Mouse (Mus musculus) intestine, embryonic 16.5 days (tissue): ENCODE results near the gene Bcar1. TPM values are rescaled to one million over a fixed set of nuclear protein-coding genes. Genes with fewer than 3 reads are reported as not detected.

Experiments
- ATAC-seq: fragments of 200-750 bp; cut with Nextera tagmentation; 2 replicates; pipeline ENCODE4 v1.8.0; 2017; ENCODE audit warnings: moderate TSS enrichment, moderate library complexity
- H3K27ac ChIP-seq: fragments of 300-500 bp; sonication (generic); 2 replicates; pipeline ENCODE4 v1.5.1; 2014; ENCODE audit warnings: mild to moderate bottlenecking, low read length
- H3K27me3 ChIP-seq: fragments of 300-500 bp; sonication (generic); replicated peaks from 2 replicates; pipeline ENCODE4 v1.6.1; 2014; ENCODE audit warnings: low read length, control low read depth, mixed read lengths; ENCODE audit not compliant: control insufficient read depth, insufficient read depth
- H3K36me3 ChIP-seq: fragments of 300-500 bp; sonication (generic); 2 replicates; pipeline ENCODE4 v1.6.1; 2014; ENCODE audit warnings: low read length, control low read depth; ENCODE audit not compliant: control insufficient read depth, insufficient read depth
- H3K4me1 ChIP-seq: fragments of 300-500 bp; sonication (generic); 2 replicates; pipeline ENCODE4 v1.6.1; 2014; ENCODE audit warnings: low read length, control low read depth, mixed read lengths; ENCODE audit not compliant: control insufficient read depth, insufficient read depth
- H3K4me2 ChIP-seq: fragments of 300-500 bp; sonication (generic); 2 replicates; pipeline ENCODE4 v1.6.1; 2014; ENCODE audit warnings: low read depth, low read length, control low read depth
- H3K4me3 ChIP-seq: fragments of 300-500 bp; sonication (generic); 2 replicates; pipeline ENCODE4 v1.5.1; 2014; ENCODE audit warnings: mild to moderate bottlenecking, low read length
- H3K9ac ChIP-seq: fragments of 300-500 bp; sonication (generic); 2 replicates; pipeline ENCODE4 v1.6.1; 2014; ENCODE audit warnings: low read depth, low read length
- H3K9me3 ChIP-seq: fragments of 300-500 bp; sonication (generic); 2 replicates; pipeline ENCODE4 v1.6.1; 2016; ENCODE audit warnings: low read length, control low read depth; ENCODE audit not compliant: control insufficient read depth
- WGBS: fragments of 180-500 bp; shearing (Covaris S2); extraction: QIAGEN DNeasy Blood & Tissue Kit; methylation state at CpG from one replicate; pipeline ENCODE4 v1.1.7; 2014; 5-methylcytosine and 5-hydroxymethylcytosine counted together
- polyA plus RNA-seq: library from polyadenylated mRNA; unstranded; fragments of >200 nt; fragmentation: Nextera tagmentation; extraction: Ambion mirVana; gene quantifications from 2 replicates; pipeline ENCODE4 v1.2.1, GENCODE M21; 2015

Gene Bcar1
- polyA plus RNA-seq, 1 experiment from 2014 or later: 44.6 TPM

GRCm38 (mm10) chr8:111727553-111727952 lies 16.1 kb downstream of the Bcar1 start:
- Histone ChIP-seq H3K4me3 (no peak overlapping the region), H3K4me1 (peaks cover 67% of the 10 kb centered on the region), H3K27ac (0 out of 2 replicates have a peak overlapping the region, but pooled peaks have one; percentile 29), H3K9ac (no peak overlapping the region), H3K9me3 (no peaks in the 10 kb centered on the region), H3K27me3 (no peaks in the 10 kb centered on the region), H3K4me2 (no peak overlapping the region), H3K36me3 (no peaks in the 10 kb centered on the region)
- WGBS: 49% methylated on average over 4 of the region's 4 CpGs
- no peak for ATAC-seq

- Histone ChIP-seq H3K4me2 (peak overlapping the region; percentile 28), H3K27me3 (no peaks in the 10 kb centered on the region), H3K9me3 (no peaks in the 10 kb centered on the region), H3K4me1 (peaks cover 62% of the 10 kb centered on the region), H3K4me3 (no peak overlapping the region), H3K27ac (peak overlapping the region; percentile 81), H3K36me3 (no peaks in the 10 kb centered on the region), H3K9ac (peak overlapping the region; percentile 38)
- ATAC-seq: peak; percentile 52
- WGBS: 43% methylated on average over 7 of the region's 7 CpGs
Measured at GRCm38 (mm10) chr8:111726102-111726900, 17.3 kb downstream of the Bcar1 start.

DNA sequence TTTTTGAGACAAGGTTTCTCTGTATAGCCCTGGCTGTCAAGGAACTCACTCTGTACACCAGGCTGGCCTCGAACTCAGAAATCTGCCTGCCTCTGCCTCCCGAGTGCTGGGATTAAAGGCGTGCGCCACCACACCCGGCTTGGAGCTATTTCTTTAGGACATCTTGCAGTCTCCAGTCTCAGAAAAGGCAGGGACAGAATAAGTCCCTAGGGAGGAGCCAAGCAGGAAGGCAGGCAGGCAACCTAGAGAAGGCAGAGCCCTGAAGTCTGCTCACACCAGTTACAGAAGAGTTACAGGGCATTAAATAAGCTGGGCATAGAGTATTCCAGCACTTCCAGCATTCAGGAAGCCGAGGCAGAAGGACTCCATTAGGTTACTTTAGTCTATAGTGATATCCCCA lies 18.3 kb downstream of the Bcar1 start:
- Histone ChIP-seq H3K36me3 (peaks cover 6% of the 10 kb centered on the region), H3K27ac (no peak overlapping the region), H3K9ac (0 out of 2 replicates have a peak overlapping the region, but pooled peaks have one; percentile 8), H3K4me1 (peaks cover 56% of the 10 kb centered on the region), H3K4me2 (no peak overlapping the region), H3K4me3 (no peak overlapping the region), H3K27me3 (no peaks in the 10 kb centered on the region), H3K9me3 (no peaks in the 10 kb centered on the region)
- ATAC-seq: no peak
- 89% methylated on average over 6 of the region's 6 CpGs for WGBS

DNA sequence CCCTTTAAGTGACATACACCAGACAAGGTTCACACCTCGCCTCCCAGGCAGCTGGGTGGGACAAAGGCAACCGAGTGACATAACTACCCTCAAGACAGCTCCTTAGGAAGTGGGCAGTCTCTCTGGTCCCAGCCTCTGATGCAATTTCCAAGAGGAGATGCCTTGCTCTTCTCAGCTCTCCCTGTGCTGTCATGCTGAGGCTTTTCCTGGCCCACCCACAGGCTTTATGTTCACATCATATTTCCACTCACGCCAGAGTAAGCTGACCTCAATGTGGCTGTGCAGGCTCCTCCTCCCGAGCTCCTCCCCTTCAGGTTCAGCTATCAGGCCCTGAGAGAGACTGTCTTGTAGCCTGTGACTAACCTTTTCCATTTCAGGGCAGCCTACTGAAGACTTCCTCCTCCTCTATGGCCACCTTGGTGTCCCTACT lies 23.5 kb downstream of the Bcar1 start:
- Histone ChIP-seq H3K4me3 (no peak overlapping the region), H3K4me1 (peaks cover 46% of the 10 kb centered on the region), H3K9ac (no peak overlapping the region), H3K4me2 (no peak overlapping the region), H3K27me3 (no peaks in the 10 kb centered on the region), H3K36me3 (peaks cover 12% of the 10 kb centered on the region), H3K9me3 (no peaks in the 10 kb centered on the region), H3K27ac (peak overlapping the region; percentile 39; the same call in 1 of the 2 replicates)
- 53% methylated on average over 4 of the region's 4 CpGs for WGBS
- no peak for ATAC-seq

DNA sequence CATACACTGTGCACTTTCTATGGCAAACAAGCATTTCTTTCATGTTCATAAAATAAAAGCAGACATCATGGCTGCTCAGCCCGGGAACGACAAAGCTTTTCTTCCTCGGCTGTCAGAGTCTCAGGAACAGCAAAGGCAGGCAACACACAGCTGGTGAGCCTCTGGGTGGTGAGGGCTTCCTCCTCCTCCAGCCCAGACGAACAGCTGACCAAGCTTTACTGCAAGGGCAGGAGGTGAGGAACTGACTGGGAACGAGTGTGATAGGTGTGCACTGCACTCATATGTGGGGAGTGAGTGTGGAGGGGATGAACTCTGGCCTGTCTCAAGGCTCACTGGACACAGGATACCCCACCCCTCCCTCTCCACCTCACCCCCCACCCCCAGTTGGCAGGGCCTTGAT lies 24.7 kb downstream of the Bcar1 start:
- Histone ChIP-seq H3K4me3 (no peak overlapping the region), H3K4me1 (peaks cover 42% of the 10 kb centered on the region), H3K4me2 (no peak overlapping the region), H3K9ac (no peak overlapping the region), H3K9me3 (no peaks in the 10 kb centered on the region), H3K36me3 (peaks cover 19% of the 10 kb centered on the region), H3K27ac (peak overlapping the region; percentile 34), H3K27me3 (no peaks in the 10 kb centered on the region)
- WGBS: 43% methylated on average over 5 of the region's 5 CpGs
- ATAC-seq: no peak

GRCm38 (mm10) chr8:111717866-111718265 lies 25.7 kb downstream of the Bcar1 start:
- peaks cover 26% of the 10 kb centered on the region for H3K36me3 ChIP-seq
- H3K27me3 ChIP-seq: no peaks in the 10 kb centered on the region
- peak overlapping the region; percentile 38 for H3K9ac ChIP-seq
- 42% methylated on average over 6 of the region's 6 CpGs for WGBS
- ATAC-seq: peak; percentile 49
- no peak overlapping the region for H3K4me2 ChIP-seq
- H3K4me1 ChIP-seq: peaks cover 42% of the 10 kb centered on the region
- no peak overlapping the region for H3K4me3 ChIP-seq
- no peaks in the 10 kb centered on the region for H3K9me3 ChIP-seq
- peak overlapping the region; percentile 80 for H3K27ac ChIP-seq

GRCm38 (mm10) chr8:111717488-111717792 lies 26.2 kb downstream of the Bcar1 start:
- H3K27ac ChIP-seq: peak overlapping the region; percentile 80
- WGBS: 76% methylated on average over 4 of the region's 4 CpGs
- H3K9ac ChIP-seq: peak overlapping the region; percentile 38
- no peaks in the 10 kb centered on the region for H3K27me3 ChIP-seq
- peaks cover 42% of the 10 kb centered on the region for H3K4me1 ChIP-seq
- no peak overlapping the region for H3K4me2 ChIP-seq
- H3K4me3 ChIP-seq: no peak overlapping the region
- peaks cover 26% of the 10 kb centered on the region for H3K36me3 ChIP-seq
- no peak for ATAC-seq
- no peaks in the 10 kb centered on the region for H3K9me3 ChIP-seq

GRCm38 (mm10) chr8:111716603-111717487 lies 26.8 kb downstream of the Bcar1 start:
- peak overlapping the region; percentile 80 for H3K27ac ChIP-seq
- 49% methylated on average over 10 of the region's 10 CpGs for WGBS

DNA sequence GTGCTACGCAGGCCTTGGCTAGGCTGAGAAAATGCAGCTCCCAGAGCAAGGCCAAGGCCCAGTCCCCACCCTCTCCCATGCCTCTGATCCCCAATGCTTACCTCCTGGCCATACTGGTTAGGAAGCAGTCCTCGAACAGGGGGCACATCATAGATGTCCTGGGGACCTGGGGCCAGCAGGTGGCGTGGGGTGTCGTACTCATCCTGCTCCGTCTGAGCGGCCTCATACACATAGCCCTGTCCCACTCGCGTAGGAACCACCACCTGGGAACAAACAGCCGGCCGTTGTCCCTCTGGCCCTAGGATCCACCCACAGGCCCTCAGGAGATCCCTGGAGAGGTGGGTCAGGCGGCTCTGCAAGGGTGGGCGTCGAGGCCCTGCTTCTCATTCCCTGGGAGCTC lies 28.1 kb downstream of the Bcar1 start:
- Histone ChIP-seq H3K4me3 (no peak overlapping the region), H3K4me2 (no peak overlapping the region), H3K9ac (no peak overlapping the region), H3K36me3 (peaks cover 35% of the 10 kb centered on the region), H3K27me3 (no peaks in the 10 kb centered on the region), H3K27ac (no peak overlapping the region), H3K4me1 (peaks cover 40% of the 10 kb centered on the region), H3K9me3 (no peaks in the 10 kb centered on the region)
- WGBS: 88% methylated on average over 13 of the region's 13 CpGs
- ATAC-seq: no peak

More at GRCm38 (mm10) chr8:111716603-111717487, 26.8 kb downstream of the Bcar1 start:
- peak overlapping the region; percentile 38 for H3K9ac ChIP-seq
- H3K4me3 ChIP-seq: no peak overlapping the region
- H3K4me1 ChIP-seq: peaks cover 42% of the 10 kb centered on the region
- no peaks in the 10 kb centered on the region for H3K9me3 ChIP-seq
- no peaks in the 10 kb centered on the region for H3K27me3 ChIP-seq
- H3K4me2 ChIP-seq: 0 out of 2 replicates have a peak overlapping the region, but pooled peaks have one; percentile 15
- ATAC-seq: peak; percentile 60
- H3K36me3 ChIP-seq: peaks cover 31% of the 10 kb centered on the region
